Comparison of ENCODE assay signal across 9 mouse cellular contexts in genomic region chr10:51553348-51554123, GRCm38 (mm10). TPM values are rescaled to one million over a fixed set of nuclear protein-coding genes. Genes with fewer than 3 reads are reported as not detected.
DNase-seq lines count a peak whose midpoint lies in the region; ATAC-seq and TF ChIP-seq lines count a peak whose summit lies in the region.
"Had no signal": no experiment of that assay in that cellular context is flagged by ENCODE, and none has a peak within 500 bp of the region (broad histone marks: within the 10 kb centered on the region; RNA-seq: fewer than 3 reads in every experiment).

No protein-coding gene starts in this region.

- no peak for TF ChIP-seq POLR2A in CH12.LX (IDR thresholded peaks at IDR 0.05; ENCODE audit: low read depth, low read length)
- TF ChIP-seq POLR2A in thymus, adult 2 months (IDR thresholded peaks at IDR 0.05; ENCODE audit: control insufficient read depth, extremely low read depth, insufficient read depth, low read length, poor library complexity), result no peak

- H3K9ac ChIP-seq in CH12.LX (ENCODE audit: insufficient read depth, low read depth), result no peak overlapping the region; the same call in 1 of the 2 replicates
- H3K9ac ChIP-seq in forebrain, embryonic 14.5 days (ENCODE audit: low read length), result peak overlapping the region; percentile 51
- peak overlapping the region; percentile 60 for H3K9ac ChIP-seq in lung, embryonic 14.5 days

- H3K4me3 ChIP-seq in CH12.LX (replicated peaks in 1 of 3; ENCODE audit: low read depth in 2 of 3, low read length in 2 of 3, poor library complexity in 1 of 3), result peak overlapping the region; percentile 10 to 46 (median 43)
- peak overlapping the region; percentile 28 for H3K4me3 ChIP-seq in forebrain, embryonic 14.5 days (ENCODE audit: low read depth, low read length)
- H3K4me3 ChIP-seq in lung, embryonic 14.5 days (ENCODE audit: low read depth, low read length), result peak overlapping the region; percentile 40
- no peak overlapping the region for H3K4me3 ChIP-seq in thymus, adult 2 months (ENCODE audit: control insufficient read depth, insufficient read depth, low read length)

- H3K4me1 ChIP-seq in CH12.LX (ENCODE audit: control insufficient read depth in 1 of 2, insufficient read depth in 2 of 2), result no peaks in the 10 kb centered on the region
- H3K4me1 ChIP-seq in forebrain, embryonic 14.5 days (ENCODE audit: control insufficient read depth, insufficient read depth, low read length), result 0 out of 2 replicates have a peak, but pooled peaks cover 2% of the 10 kb centered on the region
- no peaks in the 10 kb centered on the region for H3K4me1 ChIP-seq in lung, embryonic 14.5 days (ENCODE audit: insufficient read depth)
- no peaks in the 10 kb centered on the region for H3K4me1 ChIP-seq in thymus, adult 2 months (replicated peaks; ENCODE audit: control insufficient read depth, insufficient read depth, low read length)

- peak; percentile 84 for DNase-seq in CH12.LX (ENCODE audit: extremely low read depth)
- DNase-seq in c-Kit-positive CD71-positive TER-119-negative erythroid progenitor cells, embryonic 14.5 days (ENCODE audit: low read depth), result peak; percentile 34
- DNase-seq in forebrain, embryonic 14.5 days (ENCODE audit: low spot score), result peak; percentile 94
- peak; percentile 44 to 70 for DNase-seq in heart, postnatal 36 days
- peak; percentile 51 to 87 for DNase-seq in layer of hippocampus, adult 18-20 months (ENCODE audit: low spot score in 2 of 2)
- peak; percentile 97 for DNase-seq in lung, embryonic 14.5 days
- peak; percentile 37 for DNase-seq in ovary, adult 18-20 months (ENCODE audit: low spot score)
- DNase-seq in thymus, adult 2 months, result peak; percentile 52

- H3K27me3 ChIP-seq in CH12.LX (replicated peaks), result no peaks in the 10 kb centered on the region
- no peaks in the 10 kb centered on the region for H3K27me3 ChIP-seq in forebrain, embryonic 14.5 days (replicated peaks; ENCODE audit: control insufficient read depth, insufficient read depth, low read length)
- no peaks in the 10 kb centered on the region for H3K27me3 ChIP-seq in lung, embryonic 14.5 days (ENCODE audit: insufficient read depth, low read length)
- H3K27me3 ChIP-seq in thymus, adult 2 months (ENCODE audit: control insufficient read depth, insufficient read depth, low read length), result no peaks in the 10 kb centered on the region

- no peak for TF ChIP-seq EP300 in CH12.LX (IDR thresholded peaks at IDR 0.05; ENCODE audit: low read length)

- in situ Hi-C loops in CH12.LX (cut with MboI; ENCODE audit: low pct_ligation_motif_present, low pct_unique_long_range_greater_than_20kb, low sequenced_read_pairs), result loop anchor here (5.0 kb wide), 1 partner anchor 114 kb away; no protein-coding TSS in a partner anchor

- no peaks in the 10 kb centered on the region for H3K36me3 ChIP-seq in CH12.LX (replicated peaks in 1 of 2; ENCODE audit: control insufficient read depth in 1 of 2, insufficient read depth in 1 of 2, low read length in 1 of 2)
- no peaks in the 10 kb centered on the region for H3K36me3 ChIP-seq in forebrain, embryonic 14.5 days (ENCODE audit: control insufficient read depth, insufficient read depth, low read length)
- no peaks in the 10 kb centered on the region for H3K36me3 ChIP-seq in lung, embryonic 14.5 days (ENCODE audit: insufficient read depth)
- H3K36me3 ChIP-seq in thymus, adult 2 months (ENCODE audit: control insufficient read depth, insufficient read depth, low read length), result no peaks in the 10 kb centered on the region

- dilution Hi-C loops in CH12.LX (cut with MboI; ENCODE audit: extremely low pct_ligation_motif_present, extremely low pct_unique_long_range_greater_than_20kb, low sequenced_read_pairs), result no loop called here

- H3K9me3 ChIP-seq in CH12.LX (replicated peaks; ENCODE audit: low read length), result no peaks in the 10 kb centered on the region
- no peaks in the 10 kb centered on the region for H3K9me3 ChIP-seq in forebrain, embryonic 14.5 days (replicated peaks; ENCODE audit: control insufficient read depth, low read length)
- H3K9me3 ChIP-seq in lung, embryonic 14.5 days (ENCODE audit: low read depth, low read length), result no peaks in the 10 kb centered on the region

- peak overlapping the region; percentile 65 for H3K4me2 ChIP-seq in CH12.LX (ENCODE audit: insufficient read depth, low read depth, poor library complexity, severe bottlenecking)
- H3K4me2 ChIP-seq in forebrain, embryonic 14.5 days (ENCODE audit: low read length), result peak overlapping the region; percentile 61
- peak overlapping the region; percentile 81 for H3K4me2 ChIP-seq in lung, embryonic 14.5 days

- TF ChIP-seq CTCF in CH12.LX (conservative IDR thresholded peaks at IDR 0.05 in 1 of 2, IDR thresholded peaks at IDR 0.05 in 1 of 2; ENCODE audit: low read depth in 2 of 2, low read length in 2 of 2), result peak; percentile 21 to 92; a peak in 2 of 4 replicates
- peak; percentile 86 for TF ChIP-seq CTCF in lung, embryonic 14.5 days (IDR thresholded peaks at IDR 0.05; ENCODE audit: low read depth)
- TF ChIP-seq CTCF in thymus, adult 2 months (IDR thresholded peaks at IDR 0.05; ENCODE audit: borderline replicate concordance, control insufficient read depth, extremely low read depth, insufficient read depth, low read length, poor library complexity), result no peak

- TF ChIP-seq RAD21 in CH12.LX (IDR thresholded peaks at IDR 0.05; ENCODE audit: low read depth, low read length), result peak; percentile 89

- intact Hi-C loops in heart, postnatal 36 days (cut with DNase I), result loop anchor here (5.0 kb wide), 1 partner anchor 104 kb away; no protein-coding TSS in a partner anchor

- no peaks in the 10 kb centered on the region for H3K79me2 ChIP-seq in CH12.LX (replicated peaks; ENCODE audit: control insufficient read depth, extremely low read depth, insufficient read depth, poor library complexity, severe bottlenecking)

- peak; percentile 95 for ATAC-seq in forebrain, embryonic 14.5 days
- ATAC-seq in lung, embryonic 14.5 days (ENCODE audit: insufficient read depth), result peak; percentile 91

- no peak overlapping the region for H3K27ac ChIP-seq in CH12.LX (ENCODE audit: insufficient read depth, low read depth)
- H3K27ac ChIP-seq in forebrain, embryonic 14.5 days (ENCODE audit: low read depth, low read length), result no peak overlapping the region
- H3K27ac ChIP-seq in lung, embryonic 14.5 days (ENCODE audit: low read depth), result no peak overlapping the region
- no peak overlapping the region for H3K27ac ChIP-seq in thymus, adult 2 months (ENCODE audit: control insufficient read depth, insufficient read depth, low read length)

- under 1% methylated on average over 16 of the region's 16 CpGs for WGBS in forebrain, embryonic 14.5 days
- under 1% methylated on average over 16 of the region's 16 CpGs for WGBS in lung, embryonic 14.5 days
- WGBS in thymus, adult 2 months, result 3% methylated on average over 16 of the region's 16 CpGs

TF ChIP-seq in CH12.LX, 34 proteins besides CTCF, POLR2A, EP300 and RAD21:
- TF ChIP-seq MAZ (IDR thresholded peaks at IDR 0.05; ENCODE audit: low read depth, low read length) (no peak), IRF4 (IDR thresholded peaks at IDR 0.05; ENCODE audit: low read depth, low read length) (0 out of 2 replicates have a peak, but pooled peaks have one; percentile 17), ZC3H11A (IDR thresholded peaks at IDR 0.05; ENCODE audit: low read depth, low read length) (peak; percentile 52; the same call in 1 of the 2 replicates), SMC3 (IDR thresholded peaks at IDR 0.05; ENCODE audit: low read depth, low read length) (peak; percentile 92), MEF2A (IDR thresholded peaks at IDR 0.05; ENCODE audit: borderline replicate concordance, low read depth, low read length) (no peak)

RNA-seq across cellular contexts. Expression of gene Fam162b, which starts 36.8 kb away (rescaled TPM):
- 0.29 TPM in 1 of 2 replicates, not detected in the other for total RNA-seq in CH12.LX (2012; rRNA removed)
- total RNA-seq in CH12.LX (2014; rRNA removed), result not detected in 2 replicates
- 0.52 and 0.86 TPM in 2 replicates for polyA plus RNA-seq in CH12.LX (2012; ENCODE audit: insufficient read length, low read depth)
- 3.3 and 4.7 TPM in 2 replicates for polyA plus RNA-seq in forebrain, embryonic 14.5 days (2014; fragmentation: Nextera tagmentation; extraction: Ambion mirVana)
- not detected for total RNA-seq in heart, postnatal 36 days (2021)
- not detected for total RNA-seq in layer of hippocampus, adult 18-20 months (2021)
- 56.2 and 61.7 TPM in 2 replicates for polyA plus RNA-seq in lung, embryonic 14.5 days (2014; fragmentation: Nextera tagmentation; extraction: Ambion mirVana)
- polyA plus RNA-seq in thymus, adult 2 months (2012; rRNA removed), result not detected in 2 replicates
- polyA plus RNA-seq: gonadal fat pad, adult 2 months had no signal

Comparison
In these comparisons a context has a peak if more than half of its experiments do, and no peak if none do; other contexts are left out.
1. DNase-seq: peak in every context shown above with its lines; median percentile 97 in lung, embryonic 14.5 days; 94 in forebrain, embryonic 14.5 days; 84 in CH12.LX; 69 in layer of hippocampus, adult 18-20 months; 57 in heart, postnatal 36 days; 52 in thymus, adult 2 months; 37 in ovary, adult 18-20 months; 34 in c-Kit-positive CD71-positive TER-119-negative erythroid progenitor cells, embryonic 14.5 days.
2. RNA of gene Fam162b, which starts 36.8 kb away (polyA plus RNA-seq): 56.2 to 61.7 TPM in lung, embryonic 14.5 days; 3.3 to 4.7 TPM in forebrain, embryonic 14.5 days, 0.52 to 0.86 TPM in CH12.LX and not detected in thymus, adult 2 months; every median in the first group is over 10 times any median in the second.
3. Peak in every context shown above with its lines, with median percentiles within 50 percentile points of each other: H3K4me2 ChIP-seq.